ENCODE assay signal across 15 mouse cellular contexts in genomic region chr17:73416181-73416795, GRCm38 (mm10). TPM values are rescaled to one million over a fixed set of nuclear protein-coding genes. Genes with fewer than 3 reads are reported as not detected.
"Had no signal": no experiment of that assay in that cellular context is flagged by ENCODE, and none has a peak within 500 bp of the region (broad histone marks: within the 10 kb centered on the region; RNA-seq: fewer than 3 reads in every experiment).

No protein-coding gene starts in this region.

- H3K4me1 ChIP-seq: liver, embryonic 15.5 days; lung, embryonic 15.5 days had no signal

- H3K27me3 ChIP-seq: liver, embryonic 15.5 days; lung, embryonic 15.5 days; midbrain, embryonic 15.5 days had no signal

- H3K27ac ChIP-seq: layer of hippocampus, adult 2 months; limb, embryonic 13.5 days; liver, embryonic 15.5 days; lung, embryonic 15.5 days; midbrain, embryonic 15.5 days had no signal

- H3K9me3 ChIP-seq: limb, embryonic 13.5 days; liver, embryonic 15.5 days; lung, embryonic 15.5 days; midbrain, embryonic 15.5 days had no signal

- ATAC-seq: inflammation-experienced regulatory T-cells, adult 6 months; intestine, postnatal 0 days; midbrain, embryonic 15.5 days had no signal

- H3K4me3 ChIP-seq: layer of hippocampus, adult 2 months; limb, embryonic 13.5 days; liver, embryonic 15.5 days; lung, embryonic 15.5 days; midbrain, embryonic 15.5 days had no signal

- DNase-seq: kidney, adult 9 months; kidney, postnatal 10 days; kidney, postnatal 4 days; lung, postnatal 14 days had no signal

- H3K36me3 ChIP-seq: limb, embryonic 13.5 days; liver, embryonic 15.5 days; lung, embryonic 15.5 days; midbrain, embryonic 15.5 days had no signal

- H3K4me2 ChIP-seq: limb, embryonic 13.5 days; liver, embryonic 11.5 days; liver, embryonic 15.5 days; lung, embryonic 15.5 days; midbrain, embryonic 11.5 days; midbrain, embryonic 15.5 days had no signal

- H3K9ac ChIP-seq: limb, embryonic 13.5 days; liver, embryonic 15.5 days; lung, embryonic 15.5 days; midbrain, embryonic 15.5 days had no signal

RNA-seq across cellular contexts. Expression of gene Capn13, which starts 15.6 kb away (rescaled TPM):
- total RNA-seq: layer of hippocampus, adult 2 months; layer of hippocampus, postnatal 10 days; left cerebral cortex, postnatal 36 days had no signal
- polyA plus RNA-seq: inflammation-experienced regulatory T-cells, adult 6 months; limb, embryonic 13.5 days; liver, embryonic 11.5 days; liver, embryonic 15.5 days; lung, embryonic 15.5 days; midbrain, embryonic 11.5 days; midbrain, embryonic 15.5 days had no signal
